Mouse (Mus musculus): ENCODE results near the gene Apmap. TPM values are rescaled to one million over a fixed set of nuclear protein-coding genes. Genes with fewer than 3 reads are reported as not detected.

Apmap gene
- total RNA-seq, 2 experiments from 2014 or later = 46.2 to 62.4 TPM

Other genes starting within 250 kb of the Apmap start
- 1 to 10 TPM; 8.6 to 9.5 TPM for gene 3300002I08Rik, start 245.8 kb downstream of the Apmap start, total RNA-seq (2021)
- gene Zfp442, start 157.1 kb downstream of the Apmap start, total RNA-seq (2021) = 1 to 10 TPM; 6.3 to 9.0 TPM
- under 1 TPM; 0.14 to 0.22 TPM for gene Zfp345, start 123.5 kb downstream of the Apmap start, total RNA-seq (2021)
- gene Cst7, start 38.2 kb downstream of the Apmap start, total RNA-seq (2021) = not detected
- 10 to 100 TPM; 18.1 to 18.5 TPM for gene Acss1, start 59.9 kb upstream of the Apmap start, total RNA-seq (2021)
- under 1 TPM in 1 of 2 experiments, not detected in 1; 0.09 TPM for gene Vsx1, start 80.8 kb upstream of the Apmap start, total RNA-seq (2021)
- 10 to 100 TPM; 43.7 to 49.4 TPM for gene Entpd6, start 140.5 kb upstream of the Apmap start, total RNA-seq (2021)
- 100 to 1,000 TPM; 116 to 126 TPM for gene Pygb, start 178.2 kb upstream of the Apmap start, total RNA-seq (2021)

Data from left cerebral cortex, postnatal 36 days (tissue).